Mouse (Mus musculus) CH12.LX (cell line): ENCODE results near the gene Nxn.

Source experiments
- CTCF ChIP-seq, 2 experiments: IDR thresholded peaks in 1 of 2; conservative IDR thresholded peaks in 1 of 2; 2 replicates each; pipeline ENCODE4 v1.5.1; 2011 to 2012; ENCODE audit warnings: low read depth in 2 of 2, low read length in 2 of 2, improper control_type of control experiment in 1 of 2, inconsistent platforms in 1 of 2, mild to moderate bottlenecking in 1 of 2, moderate library complexity in 1 of 2
- ELF1 ChIP-seq: IDR thresholded peaks from 2 replicates; pipeline ENCODE4 v1.6.1; 2014; ENCODE audit warnings: low read depth, mild to moderate bottlenecking, inconsistent platforms, low read length, improper control_type of control experiment
- EP300 ChIP-seq: IDR thresholded peaks from 2 replicates; pipeline ENCODE4 v1.6.1; 2011; ENCODE audit warnings: low read length, improper control_type of control experiment
- ETS1 ChIP-seq: conservative IDR thresholded peaks from 2 replicates; pipeline ENCODE4 v1.6.1; 2012; ENCODE audit warnings: low read depth, mild to moderate bottlenecking, inconsistent platforms, low read length, improper control_type of control experiment, moderate library complexity
- JUN ChIP-seq: IDR thresholded peaks from 2 replicates; pipeline ENCODE4 v1.6.1; 2011; ENCODE audit warnings: low read depth, mild to moderate bottlenecking, low read length, improper control_type of control experiment, moderate library complexity; ENCODE audit not compliant: insufficient read depth
- JUND ChIP-seq: conservative IDR thresholded peaks from 2 replicates; pipeline ENCODE4 v1.6.1; 2011; ENCODE audit warnings: low read depth, low read length, improper control_type of control experiment
- POLR2A ChIP-seq: IDR thresholded peaks from 2 replicates; pipeline ENCODE4 v1.6.1; 2011; ENCODE audit warnings: low read depth, mild to moderate bottlenecking, improper control_type of control experiment, low read length
- USF1 ChIP-seq: IDR thresholded peaks from 2 replicates; pipeline ENCODE4 v1.6.1; 2014; ENCODE audit warnings: low read depth, mild to moderate bottlenecking, inconsistent platforms, low read length, improper control_type of control experiment
- ZC3H11A ChIP-seq: IDR thresholded peaks from 2 replicates; pipeline ENCODE4 v1.6.1; 2012; ENCODE audit warnings: low read depth, mild to moderate bottlenecking, inconsistent platforms, low read length, improper control_type of control experiment
- ZMIZ1 ChIP-seq: IDR thresholded peaks from 2 replicates; pipeline ENCODE4 v1.6.1; 2012; ENCODE audit warnings: low read depth, mild to moderate bottlenecking, inconsistent platforms, low read length, improper control_type of control experiment

DNA sequence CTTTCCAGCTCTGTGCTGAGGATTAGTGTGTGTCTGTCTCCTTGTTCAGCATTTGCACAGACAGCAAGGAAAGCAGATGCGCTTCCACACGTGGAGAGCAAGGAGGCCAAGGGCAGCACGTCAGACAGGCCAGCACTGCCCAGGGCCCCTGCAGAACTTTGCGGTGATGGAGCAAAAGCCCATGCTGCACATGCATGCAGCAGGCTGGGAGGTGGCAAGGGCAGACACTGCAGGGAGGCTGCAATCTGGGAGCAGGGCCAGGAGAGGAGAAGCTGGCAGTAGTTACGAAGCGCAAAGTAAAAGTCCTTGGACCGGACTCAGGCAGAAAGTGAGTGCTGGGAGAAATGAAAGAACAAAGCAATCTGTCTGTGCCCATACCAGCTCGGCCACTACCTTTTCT, 19.5 kb upstream of the Nxn start:
- no peak for TF ChIP-seq CTCF (conservative IDR thresholded peaks at IDR 0.05 in 1 of 2, IDR thresholded peaks at IDR 0.05 in 1 of 2; ENCODE audit: low read depth in 2 of 2, low read length in 2 of 2)
- TF ChIP-seq ELF1: no peak
- no peak for TF ChIP-seq USF1
- TF ChIP-seq JUN: no peak
- no peak for TF ChIP-seq EP300
- no peak for TF ChIP-seq ZMIZ1
- no peak for TF ChIP-seq ETS1
- TF ChIP-seq POLR2A: no peak
- no peak for TF ChIP-seq ZC3H11A
- TF ChIP-seq JUND: no peak
